Mouse (Mus musculus) midbrain, embryonic 12.5 days (tissue): ENCODE measurements around the gene Haus8. TPM values are rescaled to one million over a fixed set of nuclear protein-coding genes. Genes with fewer than 3 reads are reported as not detected.
"Not testable (repeated sequence)": the region's sequence is repeated elsewhere in the genome, so short reads cannot be mapped to it uniquely, and the experiment has no call there.

Source experiments
- ATAC-seq: fragments of 200-750 bp; cut with Nextera tagmentation; 2 replicates; pipeline ENCODE4 v1.8.0; 2017; ENCODE audit warnings: low read depth, moderate TSS enrichment, moderate library complexity; ENCODE audit not compliant: low FRiP score
- H3K27ac ChIP-seq: fragments of 300-500 bp; sonication (generic); replicated peaks from 2 replicates; pipeline ENCODE4 v1.5.1; 2016; ENCODE audit warnings: mild to moderate bottlenecking
- H3K27me3 ChIP-seq: fragments of 300-500 bp; sonication (generic); 2 replicates; pipeline ENCODE4 v1.6.1; 2016; ENCODE audit warnings: mild to moderate bottlenecking
- H3K36me3 ChIP-seq: fragments of 300-500 bp; sonication (generic); 2 replicates; pipeline ENCODE4 v1.6.1; 2016
- H3K4me1 ChIP-seq: fragments of 300-500 bp; sonication (generic); 2 replicates; pipeline ENCODE4 v1.6.1; 2016
- H3K4me2 ChIP-seq: fragments of 300-500 bp; sonication (generic); replicated peaks from 2 replicates; pipeline ENCODE4 v1.6.1; 2016; ENCODE audit warnings: mild to moderate bottlenecking, moderate library complexity
- H3K4me3 ChIP-seq: fragments of 300-500 bp; sonication (generic); 2 replicates; pipeline ENCODE4 v1.5.1; 2016; ENCODE audit warnings: mild to moderate bottlenecking
- H3K9ac ChIP-seq: fragments of 300-500 bp; sonication (generic); replicated peaks from 2 replicates; pipeline ENCODE4 v1.6.1; 2016; ENCODE audit warnings: mild to moderate bottlenecking, moderate library complexity
- H3K9me3 ChIP-seq: fragments of 300-500 bp; sonication (generic); 2 replicates; pipeline ENCODE4 v1.6.1; 2016; ENCODE audit warnings: mild to moderate bottlenecking
- WGBS: fragments of 180-500 bp; shearing (Covaris S2); methylation state at CpG from one replicate; pipeline ENCODE4 v1.1.7; 2016; 5-methylcytosine and 5-hydroxymethylcytosine counted together
- polyA plus RNA-seq: library from polyadenylated mRNA; unstranded; fragments of >200 nt; fragmentation: Nextera tagmentation; extraction: Ambion mirVana; gene quantifications from 2 replicates; pipeline ENCODE4 v1.2.1, GENCODE M21; 2016

Haus8 gene
- 53.0 and 57.7 TPM in 2 replicates for polyA plus RNA-seq

GRCm38 (mm10) chr8:71272286-71273150, at the start of gene Haus8, which contains the start of gene Myo9b:
Gene Haus8, minus strand, starts transcription at chr8:71272934.
Gene Myo9b, plus strand, starts transcription at chr8:71272714.
- Histone ChIP-seq H3K36me3 (no peaks in the 10 kb centered on the region; the same call in 1 of the 2 replicates), H3K4me2 (peak within 1 kb of the TSS; percentile 88), H3K27me3 (no peaks in the 10 kb centered on the region), H3K4me1 (peaks cover 26% of the 10 kb centered on the region), H3K9ac (peak within 1 kb of the TSS; percentile 72), H3K9me3 (no peaks in the 10 kb centered on the region), H3K27ac (peak within 1 kb of the TSS; percentile 77), H3K4me3 (peak within 1 kb of the TSS; percentile 87)
- peak; percentile 98 for ATAC-seq
- WGBS = under 1% methylated on average over 84 of the region's 84 CpGs

- not testable (repeated sequence) for H3K9ac ChIP-seq, H3K4me1 ChIP-seq, H3K4me2 ChIP-seq, H3K9me3 ChIP-seq, H3K27ac ChIP-seq, ATAC-seq, H3K4me3 ChIP-seq, H3K27me3 ChIP-seq
- peaks cover 48% of the 10 kb centered on the region for H3K36me3 ChIP-seq
- 83% methylated on average over 2 of the region's 2 CpGs for WGBS
These were observed 47.0 kb upstream of the Haus8 start for GRCm38 (mm10) chr8:71319760-71320159.

GRCm38 (mm10) chr8:71318610-71319009, 45.9 kb upstream of the Haus8 start:
- H3K4me2 ChIP-seq, H3K9me3 ChIP-seq, H3K4me1 ChIP-seq, H3K4me3 ChIP-seq, H3K9ac ChIP-seq, H3K27ac ChIP-seq, H3K27me3 ChIP-seq, ATAC-seq: not testable (repeated sequence)
- H3K36me3 ChIP-seq = peaks cover 37% of the 10 kb centered on the region
- 90% methylated on average over 5 of the region's 5 CpGs for WGBS

- H3K27ac ChIP-seq = no peak overlapping the region
- H3K9me3 ChIP-seq = no peaks in the 10 kb centered on the region
- no peak overlapping the region for H3K4me3 ChIP-seq
- peaks cover 17% of the 10 kb centered on the region for H3K36me3 ChIP-seq
- no peak overlapping the region for H3K9ac ChIP-seq
- no peaks in the 10 kb centered on the region for H3K27me3 ChIP-seq
- no peak overlapping the region for H3K4me2 ChIP-seq
- peaks cover 9% of the 10 kb centered on the region; the same call in 1 of the 2 replicates for H3K4me1 ChIP-seq
- ATAC-seq = no peak
These were observed 43.8 kb upstream of the Haus8 start for GRCm38 (mm10) chr8:71316486-71317031.

- no peaks in the 10 kb centered on the region for H3K9me3 ChIP-seq
- H3K4me2 ChIP-seq = no peak overlapping the region
- H3K27me3 ChIP-seq = no peaks in the 10 kb centered on the region
- no peak overlapping the region for H3K4me3 ChIP-seq
- WGBS = 92% methylated on average over 5 of the region's 5 CpGs
- peaks cover 17% of the 10 kb centered on the region for H3K36me3 ChIP-seq
- H3K4me1 ChIP-seq = peaks cover 9% of the 10 kb centered on the region; the same call in 1 of the 2 replicates
- no peak for ATAC-seq
- no peak overlapping the region for H3K27ac ChIP-seq
- H3K9ac ChIP-seq = no peak overlapping the region
These were observed 43.2 kb upstream of the Haus8 start for GRCm38 (mm10) chr8:71315972-71316371.

GRCm38 (mm10) chr8:71313951-71314350, 41.2 kb upstream of the Haus8 start:
- no peak for ATAC-seq
- Histone ChIP-seq H3K4me1 (peaks cover 9% of the 10 kb centered on the region; the same call in 1 of the 2 replicates), H3K4me2 (no peak overlapping the region), H3K9ac (no peak overlapping the region), H3K36me3 (peaks cover 17% of the 10 kb centered on the region), H3K9me3 (no peaks in the 10 kb centered on the region), H3K27ac (no peak overlapping the region), H3K4me3 (no peak overlapping the region), H3K27me3 (no peaks in the 10 kb centered on the region)
- 93% methylated on average over 2 of the region's 2 CpGs for WGBS

- Histone ChIP-seq H3K9me3 (no peaks in the 10 kb centered on the region), H3K27me3 (no peaks in the 10 kb centered on the region), H3K36me3 (peaks cover 17% of the 10 kb centered on the region), H3K27ac (no peak overlapping the region; the same call in 1 of the 2 replicates), H3K9ac (no peak overlapping the region), H3K4me1 (peaks cover 9% of the 10 kb centered on the region; the same call in 1 of the 2 replicates), H3K4me2 (no peak overlapping the region), H3K4me3 (no peak overlapping the region)
- 67% methylated on average over 1 of the region's 1 CpGs for WGBS
- no peak for ATAC-seq
These were observed 40.0 kb upstream of the Haus8 start for GRCm38 (mm10) chr8:71312700-71313099.

GRCm38 (mm10) chr8:71310446-71310845, 37.7 kb upstream of the Haus8 start:
- 81% methylated on average over 6 of the region's 6 CpGs for WGBS
- H3K36me3 ChIP-seq = peaks cover 11% of the 10 kb centered on the region
- ATAC-seq = no peak
- no peak overlapping the region for H3K4me2 ChIP-seq
- no peak overlapping the region for H3K4me3 ChIP-seq
- H3K27me3 ChIP-seq = no peaks in the 10 kb centered on the region
- H3K27ac ChIP-seq = no peak overlapping the region
- peaks cover 9% of the 10 kb centered on the region; the same call in 1 of the 2 replicates for H3K4me1 ChIP-seq
- no peak overlapping the region for H3K9ac ChIP-seq
- no peaks in the 10 kb centered on the region for H3K9me3 ChIP-seq

GRCm38 (mm10) chr8:71307913-71308312, 35.2 kb upstream of the Haus8 start:
- H3K27me3 ChIP-seq = no peaks in the 10 kb centered on the region
- no peaks in the 10 kb centered on the region for H3K9me3 ChIP-seq
- H3K27ac ChIP-seq = no peak overlapping the region
- 0 out of 2 replicates have a peak, but pooled peaks cover 12% of the 10 kb centered on the region for H3K36me3 ChIP-seq
- 90% methylated on average over 4 of the region's 4 CpGs for WGBS
- peaks cover 9% of the 10 kb centered on the region; the same call in 1 of the 2 replicates for H3K4me1 ChIP-seq
- no peak overlapping the region for H3K9ac ChIP-seq
- no peak overlapping the region for H3K4me3 ChIP-seq
- no peak for ATAC-seq
- H3K4me2 ChIP-seq = no peak overlapping the region

GRCm38 (mm10) chr8:71307371-71307770, 34.6 kb upstream of the Haus8 start:
- Histone ChIP-seq H3K4me3 (no peak overlapping the region), H3K27ac (no peak overlapping the region), H3K27me3 (no peaks in the 10 kb centered on the region), H3K4me1 (peaks cover 3% of the 10 kb centered on the region; the same call in 1 of the 2 replicates), H3K36me3 (0 out of 2 replicates have a peak, but pooled peaks cover 17% of the 10 kb centered on the region), H3K9me3 (peaks cover 3% of the 10 kb centered on the region; the same call in 1 of the 2 replicates), H3K4me2 (no peak overlapping the region), H3K9ac (no peak overlapping the region)
- 100% methylated on average over 1 of the region's 1 CpGs for WGBS
- ATAC-seq = no peak

- no peak for ATAC-seq
These were observed 33.3 kb upstream of the Haus8 start for GRCm38 (mm10) chr8:71305988-71306387.

GRCm38 (mm10) chr8:71303632-71304031, 30.9 kb upstream of the Haus8 start:
- Histone ChIP-seq H3K4me3 (no peak overlapping the region), H3K27me3 (no peaks in the 10 kb centered on the region), H3K36me3 (peaks cover 24% of the 10 kb centered on the region; the same call in 1 of the 2 replicates), H3K27ac (no peak overlapping the region), H3K9ac (no peak overlapping the region), H3K4me2 (no peak overlapping the region), H3K9me3 (peaks cover 6% of the 10 kb centered on the region; the same call in 1 of the 2 replicates), H3K4me1 (no peaks in the 10 kb centered on the region)
- no peak for ATAC-seq
- 94% methylated on average over 1 of the region's 1 CpGs for WGBS

More at GRCm38 (mm10) chr8:71305988-71306387, 33.3 kb upstream of the Haus8 start:
- Histone ChIP-seq H3K4me3 (no peak overlapping the region), H3K27me3 (no peaks in the 10 kb centered on the region), H3K27ac (no peak overlapping the region), H3K36me3 (peaks cover 24% of the 10 kb centered on the region; the same call in 1 of the 2 replicates), H3K9ac (no peak overlapping the region), H3K4me1 (no peaks in the 10 kb centered on the region), H3K4me2 (no peak overlapping the region), H3K9me3 (peaks cover 6% of the 10 kb centered on the region; the same call in 1 of the 2 replicates)
- WGBS = 100% methylated on average over 1 of the region's 1 CpGs
